Mouse (Mus musculus): ENCODE measurements around the gene Dab1. TPM values are rescaled to one million over a fixed set of nuclear protein-coding genes. Genes with fewer than 3 reads are reported as not detected.

Gene Dab1
- polyA plus RNA-seq, 1 experiment from 2014 or later, result 1.2 TPM

- no peaks in the 10 kb centered on the region for H3K27me3 ChIP-seq
These were observed 135.4 kb downstream of the Dab1 start for GRCm38 (mm10) chr4:103754561-103754960.

DNA sequence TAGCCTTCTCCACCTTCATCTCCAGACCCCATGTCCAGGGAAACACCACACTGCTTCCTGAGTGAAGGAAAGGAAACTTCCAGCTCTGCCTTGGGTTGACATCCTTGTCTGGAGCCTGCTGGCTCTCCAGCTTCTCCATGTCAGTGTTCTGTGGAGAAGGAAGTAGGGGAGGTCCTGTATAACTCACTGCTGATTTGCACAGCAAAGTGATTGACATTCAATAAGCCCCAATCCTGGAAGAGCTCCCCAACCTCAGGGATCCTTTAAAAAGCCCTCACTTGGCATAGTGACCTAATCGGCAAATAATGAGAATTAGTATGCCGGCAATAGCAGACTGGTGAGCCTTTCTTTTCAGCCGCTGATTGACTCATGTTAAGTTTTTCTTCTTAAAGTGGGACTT, 138.1 kb downstream of the Dab1 start:
- Histone ChIP-seq H3K27me3 (no peaks in the 10 kb centered on the region), H3K4me1 (replicated peaks) (no peaks in the 10 kb centered on the region), H3K4me3 (replicated peaks) (no peak overlapping the region), H3K4me2 (no peak overlapping the region), H3K9me3 (replicated peaks) (no peaks in the 10 kb centered on the region), H3K36me3 (replicated peaks) (no peaks in the 10 kb centered on the region), H3K9ac (no peak overlapping the region), H3K27ac (replicated peaks) (no peak overlapping the region)
- ATAC-seq (ENCODE audit: insufficient read depth), result no peak
- 68% methylated on average over 3 of the region's 3 CpGs for WGBS (ENCODE audit: insufficient replicate concordance)

More at GRCm38 (mm10) chr4:103754561-103754960, 135.4 kb downstream of the Dab1 start:
- ATAC-seq (ENCODE audit: insufficient read depth), result no peak
- Histone ChIP-seq H3K9me3 (replicated peaks) (no peaks in the 10 kb centered on the region), H3K27ac (replicated peaks) (no peak overlapping the region), H3K4me3 (replicated peaks) (no peak overlapping the region), H3K4me1 (replicated peaks) (no peaks in the 10 kb centered on the region), H3K9ac (no peak overlapping the region), H3K4me2 (no peak overlapping the region), H3K36me3 (replicated peaks) (no peaks in the 10 kb centered on the region)
- WGBS (ENCODE audit: insufficient replicate concordance), result 53% methylated on average over 7 of the region's 7 CpGs

GRCm38 (mm10) chr4:103762416-103762815, 143.3 kb downstream of the Dab1 start:
- Histone ChIP-seq H3K9me3 (replicated peaks) (no peaks in the 10 kb centered on the region), H3K9ac (no peak overlapping the region), H3K4me3 (replicated peaks) (no peak overlapping the region), H3K36me3 (replicated peaks) (no peaks in the 10 kb centered on the region), H3K27me3 (no peaks in the 10 kb centered on the region), H3K4me1 (replicated peaks) (no peaks in the 10 kb centered on the region), H3K27ac (replicated peaks) (no peak overlapping the region), H3K4me2 (no peak overlapping the region)
- WGBS (ENCODE audit: insufficient replicate concordance), result 72% methylated on average over 11 of the region's 11 CpGs
- no peak for ATAC-seq (ENCODE audit: insufficient read depth)

GRCm38 (mm10) chr4:103775712-103776111, 156.6 kb downstream of the Dab1 start:
- H3K27me3 ChIP-seq, result no peaks in the 10 kb centered on the region
- H3K4me3 ChIP-seq (replicated peaks), result no peak overlapping the region
- no peak overlapping the region for H3K27ac ChIP-seq (replicated peaks)
- no peak overlapping the region for H3K9ac ChIP-seq
- ATAC-seq (ENCODE audit: insufficient read depth), result no peak
- H3K4me2 ChIP-seq, result no peak overlapping the region
- H3K9me3 ChIP-seq (replicated peaks), result no peaks in the 10 kb centered on the region
- H3K4me1 ChIP-seq (replicated peaks), result no peaks in the 10 kb centered on the region
- no peaks in the 10 kb centered on the region for H3K36me3 ChIP-seq (replicated peaks)
- 38% methylated on average over 4 of the region's 4 CpGs for WGBS (ENCODE audit: insufficient replicate concordance)

GRCm38 (mm10) chr4:103781398-103781797, 162.2 kb downstream of the Dab1 start:
- Histone ChIP-seq H3K4me2 (no peak overlapping the region), H3K9me3 (replicated peaks) (no peaks in the 10 kb centered on the region), H3K9ac (no peak overlapping the region), H3K27me3 (no peaks in the 10 kb centered on the region), H3K27ac (replicated peaks) (no peak overlapping the region), H3K36me3 (replicated peaks) (no peaks in the 10 kb centered on the region), H3K4me3 (replicated peaks) (no peak overlapping the region), H3K4me1 (replicated peaks) (no peaks in the 10 kb centered on the region)
- WGBS (ENCODE audit: insufficient replicate concordance), result 50% methylated on average over 4 of the region's 4 CpGs
- no peak for ATAC-seq (ENCODE audit: insufficient read depth)

GRCm38 (mm10) chr4:103783561-103784247, 164.5 kb downstream of the Dab1 start:
- Histone ChIP-seq H3K27ac (replicated peaks) (no peak overlapping the region), H3K27me3 (no peaks in the 10 kb centered on the region), H3K4me1 (replicated peaks) (no peaks in the 10 kb centered on the region), H3K4me3 (replicated peaks) (no peak overlapping the region), H3K9ac (no peak overlapping the region), H3K4me2 (no peak overlapping the region), H3K36me3 (replicated peaks) (no peaks in the 10 kb centered on the region), H3K9me3 (replicated peaks) (no peaks in the 10 kb centered on the region)
- WGBS (ENCODE audit: insufficient replicate concordance), result 63% methylated on average over 7 of the region's 7 CpGs
- ATAC-seq (ENCODE audit: insufficient read depth), result no peak

- WGBS (ENCODE audit: insufficient replicate concordance), result 56% methylated on average over 8 of the region's 8 CpGs
- Histone ChIP-seq H3K36me3 (replicated peaks) (no peaks in the 10 kb centered on the region), H3K27ac (replicated peaks) (no peak overlapping the region), H3K4me2 (no peak overlapping the region), H3K27me3 (no peaks in the 10 kb centered on the region), H3K9ac (no peak overlapping the region), H3K4me3 (replicated peaks) (no peak overlapping the region), H3K4me1 (replicated peaks) (no peaks in the 10 kb centered on the region), H3K9me3 (replicated peaks) (no peaks in the 10 kb centered on the region)
- ATAC-seq (ENCODE audit: insufficient read depth), result no peak
These were observed 174.6 kb downstream of the Dab1 start for GRCm38 (mm10) chr4:103793589-103794312.

DNA sequence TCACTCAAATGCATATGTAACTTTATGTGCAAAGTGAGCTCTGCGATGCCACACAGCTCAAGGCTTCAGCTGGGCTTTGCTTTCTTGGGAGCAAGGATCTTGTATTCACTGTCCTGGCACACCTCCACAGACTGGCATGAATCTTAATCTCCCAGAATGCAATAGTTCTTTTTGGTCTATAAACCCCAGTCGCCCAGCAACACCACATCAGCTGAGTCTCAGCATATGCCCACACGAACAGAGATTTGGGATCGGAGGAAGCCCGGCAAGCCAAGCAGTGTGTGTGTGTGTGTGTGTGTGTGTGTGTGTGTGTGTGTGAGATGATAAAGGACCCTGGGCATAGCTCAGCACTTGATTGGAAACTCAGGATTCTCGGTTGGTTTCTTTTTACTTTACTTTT, 177.3 kb downstream of the Dab1 start:
- Histone ChIP-seq H3K27ac (replicated peaks) (no peak overlapping the region), H3K4me3 (replicated peaks) (no peak overlapping the region), H3K4me1 (replicated peaks) (no peaks in the 10 kb centered on the region), H3K9ac (no peak overlapping the region), H3K36me3 (replicated peaks) (no peaks in the 10 kb centered on the region), H3K9me3 (replicated peaks) (no peaks in the 10 kb centered on the region), H3K27me3 (no peaks in the 10 kb centered on the region), H3K4me2 (no peak overlapping the region)
- ATAC-seq (ENCODE audit: insufficient read depth), result no peak
- WGBS (ENCODE audit: insufficient replicate concordance), result 54% methylated on average over 6 of the region's 6 CpGs

DNA sequence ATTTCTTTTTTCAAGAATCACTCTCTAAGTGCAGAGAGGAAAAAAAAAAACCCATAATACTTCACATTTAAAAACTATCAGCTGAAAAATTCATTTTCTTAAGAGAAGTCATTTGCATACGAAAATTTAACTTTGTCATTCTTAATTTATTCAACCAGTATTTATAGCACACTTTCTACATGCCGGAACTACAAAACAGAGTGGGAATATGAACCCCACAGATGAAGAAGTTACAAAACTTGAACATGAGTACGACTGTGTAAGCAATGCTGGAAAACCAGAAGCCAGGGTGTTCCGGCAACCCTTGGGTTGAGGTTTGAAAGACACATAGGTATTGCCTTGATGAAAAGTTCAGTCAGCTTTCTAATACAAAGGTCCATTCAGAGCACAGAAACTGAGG, 183.3 kb downstream of the Dab1 start:
- no peak for ATAC-seq (ENCODE audit: insufficient read depth)
- 68% methylated on average over 4 of the region's 4 CpGs for WGBS (ENCODE audit: insufficient replicate concordance)
- Histone ChIP-seq H3K4me1 (replicated peaks) (no peaks in the 10 kb centered on the region), H3K4me2 (no peak overlapping the region), H3K4me3 (replicated peaks) (no peak overlapping the region), H3K27ac (replicated peaks) (no peak overlapping the region), H3K9me3 (replicated peaks) (no peaks in the 10 kb centered on the region), H3K27me3 (no peaks in the 10 kb centered on the region), H3K9ac (no peak overlapping the region), H3K36me3 (replicated peaks) (no peaks in the 10 kb centered on the region)

GRCm38 (mm10) chr4:103804461-103804860, 185.3 kb downstream of the Dab1 start:
- Histone ChIP-seq H3K36me3 (replicated peaks) (no peaks in the 10 kb centered on the region), H3K27ac (replicated peaks) (no peak overlapping the region), H3K4me2 (no peak overlapping the region), H3K4me3 (replicated peaks) (no peak overlapping the region), H3K9ac (no peak overlapping the region), H3K27me3 (no peaks in the 10 kb centered on the region), H3K9me3 (replicated peaks) (no peaks in the 10 kb centered on the region), H3K4me1 (replicated peaks) (no peaks in the 10 kb centered on the region)
- 57% methylated on average over 1 of the region's 1 CpGs for WGBS (ENCODE audit: insufficient replicate concordance)
- no peak for ATAC-seq (ENCODE audit: insufficient read depth)

- no peak overlapping the region for H3K9ac ChIP-seq
- H3K36me3 ChIP-seq (replicated peaks), result no peaks in the 10 kb centered on the region
- no peak overlapping the region for H3K4me3 ChIP-seq (replicated peaks)
- no peaks in the 10 kb centered on the region for H3K27me3 ChIP-seq
- no peaks in the 10 kb centered on the region for H3K4me1 ChIP-seq (replicated peaks)
- 60% methylated on average over 4 of the region's 4 CpGs for WGBS (ENCODE audit: insufficient replicate concordance)
- H3K27ac ChIP-seq (replicated peaks), result no peak overlapping the region
- no peak for ATAC-seq (ENCODE audit: insufficient read depth)
- no peak overlapping the region for H3K4me2 ChIP-seq
- H3K9me3 ChIP-seq (replicated peaks), result no peaks in the 10 kb centered on the region
These were observed 203.5 kb downstream of the Dab1 start for GRCm38 (mm10) chr4:103822669-103823068.
